Mouse (Mus musculus) spleen, adult 2 months (tissue): Measurements from ENCODE around the gene E030018B13Rik.

Experiments used
- CTCF ChIP-seq: fragments of 200-500 bp; IDR thresholded peaks from 2 replicates; pipeline ENCODE4 v1.5.1; 2011; ENCODE audit warnings: mild to moderate bottlenecking, inconsistent platforms; ENCODE audit not compliant: insufficient read depth, insufficient read length, insufficient replicate concordance; ENCODE audit errors: extremely low read depth
- POLR2A ChIP-seq: fragments of 200-500 bp; IDR thresholded peaks from 2 replicates; pipeline ENCODE4 v1.6.1; 2011; ENCODE audit warnings: low read depth, low read length, inconsistent platforms

DNA sequence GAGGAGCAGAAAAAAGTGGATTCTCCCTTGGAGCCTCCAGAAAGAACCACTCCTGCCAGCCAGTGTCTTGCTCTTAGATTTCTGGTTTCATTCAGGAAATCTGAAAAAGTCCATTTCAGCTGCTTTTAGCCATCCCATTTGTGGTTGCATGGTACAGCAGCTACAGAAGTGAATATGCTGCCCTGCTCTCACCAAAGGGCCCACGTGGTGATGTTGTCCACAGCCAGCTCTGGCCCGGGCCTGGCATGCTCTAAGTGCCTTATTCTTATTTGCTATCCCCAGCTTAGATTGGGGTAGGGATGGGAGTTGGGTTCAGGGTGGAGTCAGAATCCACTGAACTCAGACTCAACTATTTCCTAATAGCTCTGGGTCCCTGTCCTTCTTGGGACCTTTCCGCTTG lies 21.4 kb upstream of the E030018B13Rik start:
- TF ChIP-seq CTCF (no peak), POLR2A (no peak)
